Mouse (Mus musculus) midbrain, embryonic 13.5 days (tissue): ENCODE results near the gene 2510009E07Rik. TPM values are rescaled to one million over a fixed set of nuclear protein-coding genes. Genes with fewer than 3 reads are reported as not detected.
"Not testable (repeated sequence)": the region's sequence is repeated elsewhere in the genome, so short reads cannot be mapped to it uniquely, and the experiment has no call there.

Experiments
- ATAC-seq: fragments of 200-750 bp; cut with Nextera tagmentation; 2 replicates; pipeline ENCODE4 v1.8.0; 2017; ENCODE audit warnings: mild to moderate bottlenecking, moderate TSS enrichment, moderate library complexity
- H3K27ac ChIP-seq: fragments of 300-500 bp; sonication (generic); 2 replicates; pipeline ENCODE4 v1.5.1; 2015; ENCODE audit warnings: inconsistent platforms, mild to moderate bottlenecking, moderate library complexity
- H3K27me3 ChIP-seq: fragments of 300-500 bp; sonication (generic); 2 replicates; pipeline ENCODE4 v1.6.1; 2015; ENCODE audit warnings: mild to moderate bottlenecking, inconsistent platforms
- H3K36me3 ChIP-seq: fragments of 300-500 bp; sonication (generic); 2 replicates; pipeline ENCODE4 v1.6.1; 2015; ENCODE audit warnings: mild to moderate bottlenecking, inconsistent platforms
- H3K4me1 ChIP-seq: fragments of 300-500 bp; sonication (generic); replicated peaks from 2 replicates; pipeline ENCODE4 v1.6.1; 2015; ENCODE audit warnings: inconsistent platforms
- H3K4me2 ChIP-seq: fragments of 300-500 bp; sonication (generic); replicated peaks from 2 replicates; pipeline ENCODE4 v1.6.1; 2015; ENCODE audit warnings: moderate library complexity, mild to moderate bottlenecking, inconsistent platforms
- H3K4me3 ChIP-seq: fragments of 300-500 bp; sonication (generic); replicated peaks from 2 replicates; pipeline ENCODE4 v1.5.1; 2015; ENCODE audit warnings: mild to moderate bottlenecking, inconsistent platforms
- H3K9ac ChIP-seq: fragments of 300-500 bp; sonication (generic); replicated peaks from 2 replicates; pipeline ENCODE4 v1.6.1; 2015; ENCODE audit warnings: mild to moderate bottlenecking, inconsistent platforms
- H3K9me3 ChIP-seq: fragments of 300-500 bp; sonication (generic); 2 replicates; pipeline ENCODE4 v1.6.1; 2016; ENCODE audit warnings: mild to moderate bottlenecking, inconsistent platforms
- WGBS: fragments of 180-500 bp; shearing (Covaris S2); methylation state at CpG from one replicate; pipeline ENCODE4 v1.1.7; 2015; 5-methylcytosine and 5-hydroxymethylcytosine counted together
- polyA plus RNA-seq: library from polyadenylated mRNA; unstranded; fragments of >200 nt; fragmentation: Nextera tagmentation; extraction: Ambion mirVana; gene quantifications from 2 replicates; pipeline ENCODE4 v1.2.1, GENCODE M21; 2015

2510009E07Rik gene
- polyA plus RNA-seq, 1 experiment from 2014 or later = 91.1 TPM

- not testable (repeated sequence) for H3K9me3 ChIP-seq, H3K4me1 ChIP-seq, H3K27ac ChIP-seq, H3K27me3 ChIP-seq, H3K9ac ChIP-seq, ATAC-seq, H3K4me2 ChIP-seq, H3K4me3 ChIP-seq
- peaks cover 20% of the 10 kb centered on the region for H3K36me3 ChIP-seq
Measured at GRCm38 (mm10) chr16:21673046-21673445, 21.4 kb downstream of the 2510009E07Rik start.

- no peak for ATAC-seq
- peaks cover 14% of the 10 kb centered on the region for H3K36me3 ChIP-seq
- H3K4me1 ChIP-seq = 0 out of 2 replicates have a peak, but pooled peaks cover 3% of the 10 kb centered on the region
- H3K9ac ChIP-seq = no peak overlapping the region
- H3K4me2 ChIP-seq = no peak overlapping the region
- H3K27me3 ChIP-seq = no peaks in the 10 kb centered on the region
- no peak overlapping the region for H3K4me3 ChIP-seq
- 62% methylated on average over 4 of the region's 4 CpGs for WGBS
- H3K9me3 ChIP-seq = no peaks in the 10 kb centered on the region
- H3K27ac ChIP-seq = no peak overlapping the region
Measured at GRCm38 (mm10) chr16:21671878-21672277, 22.6 kb downstream of the 2510009E07Rik start.

- 0 out of 2 replicates have a peak overlapping the region, but pooled peaks have one; percentile 3 for H3K9ac ChIP-seq
- peak overlapping the region; percentile 88 for H3K27ac ChIP-seq
- no peaks in the 10 kb centered on the region for H3K27me3 ChIP-seq
- H3K4me2 ChIP-seq = peak overlapping the region; percentile 41
- peak; percentile 66 for ATAC-seq
- WGBS = under 1% methylated on average over 4 of the region's 4 CpGs
- H3K36me3 ChIP-seq = peaks cover 8% of the 10 kb centered on the region; the same call in 1 of the 2 replicates
- no peaks in the 10 kb centered on the region for H3K9me3 ChIP-seq
- H3K4me1 ChIP-seq = peaks cover 45% of the 10 kb centered on the region
- H3K4me3 ChIP-seq = no peak overlapping the region
Measured at GRCm38 (mm10) chr16:21665423-21665986, 29.0 kb downstream of the 2510009E07Rik start.

GRCm38 (mm10) chr16:21664633-21665363 lies 29.7 kb downstream of the 2510009E07Rik start:
- H3K4me2 ChIP-seq = peak overlapping the region; percentile 41
- 2% methylated on average over 18 of the region's 18 CpGs for WGBS
- ATAC-seq = peak; percentile 96
- H3K9ac ChIP-seq = peak overlapping the region; percentile 48; the same call in 1 of the 2 replicates
- H3K4me1 ChIP-seq = peaks cover 51% of the 10 kb centered on the region
- H3K9me3 ChIP-seq = no peaks in the 10 kb centered on the region
- peaks cover 11% of the 10 kb centered on the region; the same call in 1 of the 2 replicates for H3K36me3 ChIP-seq
- H3K27ac ChIP-seq = peak overlapping the region; percentile 88
- H3K27me3 ChIP-seq = no peaks in the 10 kb centered on the region
- peak overlapping the region; percentile 14; the same call in 1 of the 2 replicates for H3K4me3 ChIP-seq

- Histone ChIP-seq H3K9me3 (no peaks in the 10 kb centered on the region), H3K4me3 (no peak overlapping the region), H3K4me2 (no peak overlapping the region), H3K9ac (no peak overlapping the region), H3K27me3 (no peaks in the 10 kb centered on the region), H3K4me1 (peaks cover 36% of the 10 kb centered on the region), H3K36me3 (peaks cover 45% of the 10 kb centered on the region), H3K27ac (peak overlapping the region; percentile 73)
- WGBS = 85% methylated on average over 9 of the region's 9 CpGs
- no peak for ATAC-seq
Measured at GRCm38 (mm10) chr16:21655961-21656360, 38.5 kb downstream of the 2510009E07Rik start.

- Histone ChIP-seq H3K27me3 (no peaks in the 10 kb centered on the region), H3K4me3 (no peak overlapping the region), H3K4me2 (no peak overlapping the region), H3K4me1 (peaks cover 29% of the 10 kb centered on the region), H3K27ac (peak overlapping the region; percentile 73), H3K9me3 (no peaks in the 10 kb centered on the region), H3K9ac (no peak overlapping the region), H3K36me3 (peaks cover 45% of the 10 kb centered on the region)
- WGBS = 27% methylated on average over 6 of the region's 6 CpGs
- ATAC-seq = no peak
Measured at GRCm38 (mm10) chr16:21655291-21655690, 39.2 kb downstream of the 2510009E07Rik start.

- Histone ChIP-seq H3K9me3 (no peaks in the 10 kb centered on the region), H3K9ac (no peak overlapping the region), H3K4me1 (peaks cover 25% of the 10 kb centered on the region), H3K27me3 (no peaks in the 10 kb centered on the region), H3K27ac (peak overlapping the region; percentile 73), H3K36me3 (peaks cover 40% of the 10 kb centered on the region), H3K4me3 (no peak overlapping the region), H3K4me2 (no peak overlapping the region)
- peak; percentile 87 for ATAC-seq
- 28% methylated on average over 5 of the region's 5 CpGs for WGBS
Measured at GRCm38 (mm10) chr16:21654384-21654783, 40.1 kb downstream of the 2510009E07Rik start.

- Histone ChIP-seq H3K9ac (no peak overlapping the region), H3K27me3 (no peaks in the 10 kb centered on the region), H3K4me2 (no peak overlapping the region), H3K4me3 (no peak overlapping the region), H3K27ac (no peak overlapping the region), H3K36me3 (peaks cover 40% of the 10 kb centered on the region), H3K9me3 (no peaks in the 10 kb centered on the region), H3K4me1 (peaks cover 25% of the 10 kb centered on the region)
- no peak for ATAC-seq
- 80% methylated on average over 15 of the region's 15 CpGs for WGBS
Measured at GRCm38 (mm10) chr16:21653151-21653550, 41.3 kb downstream of the 2510009E07Rik start.

GRCm38 (mm10) chr16:21651161-21651560 lies 43.3 kb downstream of the 2510009E07Rik start:
- Histone ChIP-seq H3K27ac (no peak overlapping the region), H3K9me3 (no peaks in the 10 kb centered on the region), H3K4me3 (no peak overlapping the region), H3K4me2 (no peak overlapping the region), H3K27me3 (no peaks in the 10 kb centered on the region), H3K9ac (no peak overlapping the region), H3K36me3 (peaks cover 46% of the 10 kb centered on the region), H3K4me1 (peaks cover 32% of the 10 kb centered on the region)
- WGBS = 82% methylated on average over 4 of the region's 4 CpGs
- ATAC-seq = no peak

GRCm38 (mm10) chr16:21650289-21650688 lies 44.2 kb downstream of the 2510009E07Rik start:
- H3K36me3 ChIP-seq = peaks cover 46% of the 10 kb centered on the region
- no peak overlapping the region for H3K27ac ChIP-seq
- 80% methylated on average over 3 of the region's 3 CpGs for WGBS
- H3K9me3 ChIP-seq = no peaks in the 10 kb centered on the region
- ATAC-seq = no peak
- no peak overlapping the region for H3K4me2 ChIP-seq
- no peak overlapping the region for H3K4me3 ChIP-seq
- peaks cover 26% of the 10 kb centered on the region for H3K4me1 ChIP-seq
- no peak overlapping the region for H3K9ac ChIP-seq
- H3K27me3 ChIP-seq = no peaks in the 10 kb centered on the region

- no peak overlapping the region for H3K4me2 ChIP-seq
- no peaks in the 10 kb centered on the region for H3K9me3 ChIP-seq
- peaks cover 22% of the 10 kb centered on the region for H3K4me1 ChIP-seq
- 88% methylated on average over 4 of the region's 4 CpGs for WGBS
- no peak overlapping the region for H3K4me3 ChIP-seq
- H3K9ac ChIP-seq = no peak overlapping the region
- no peak overlapping the region for H3K27ac ChIP-seq
- ATAC-seq = no peak
- H3K36me3 ChIP-seq = peaks cover 46% of the 10 kb centered on the region
- no peaks in the 10 kb centered on the region for H3K27me3 ChIP-seq
Measured at GRCm38 (mm10) chr16:21648800-21649199, 45.7 kb downstream of the 2510009E07Rik start.

GRCm38 (mm10) chr16:21646496-21646895 lies 48.0 kb downstream of the 2510009E07Rik start:
- peak overlapping the region; percentile 64 for H3K27ac ChIP-seq
- no peaks in the 10 kb centered on the region for H3K9me3 ChIP-seq
- H3K9ac ChIP-seq = no peak overlapping the region
- H3K36me3 ChIP-seq = peaks cover 47% of the 10 kb centered on the region
- peaks cover 24% of the 10 kb centered on the region for H3K4me1 ChIP-seq
- H3K27me3 ChIP-seq = no peaks in the 10 kb centered on the region
- no peak overlapping the region for H3K4me3 ChIP-seq
- ATAC-seq = no peak
- 65% methylated on average over 3 of the region's 3 CpGs for WGBS
- no peak overlapping the region for H3K4me2 ChIP-seq
